Mouse (Mus musculus): ENCODE results near the gene Reep6. TPM values are rescaled to one million over a fixed set of nuclear protein-coding genes. Genes with fewer than 3 reads are reported as not detected.

The Reep6 gene
- total RNA-seq, 2 experiments from 2014 or later, result 38.4 to 61.8 TPM

GRCm38 (mm10) chr10:80355431-80355830 lies 25.7 kb downstream of the Reep6 start:
- DNase-seq, result no peak

- DNase-seq, result no peak
Observed at GRCm38 (mm10) chr10:80356001-80356682, 26.4 kb downstream of the Reep6 start, which contains the start of gene Plk5. Plk5 (plus strand) TSS chr10:80356459.

- DNase-seq, result no peak
Observed at GRCm38 (mm10) chr10:80356737-80357136, 27.0 kb downstream of the Reep6 start.

GRCm38 (mm10) chr10:80357336-80357735 lies 27.6 kb downstream of the Reep6 start:
- DNase-seq, result no peak

- peak; percentile 61 for DNase-seq
Observed at GRCm38 (mm10) chr10:80357994-80358639, 28.4 kb downstream of the Reep6 start.

GRCm38 (mm10) chr10:80363734-80364133 lies 34.0 kb downstream of the Reep6 start:
- no peak for DNase-seq

- DNase-seq, result no peak
Observed at GRCm38 (mm10) chr10:80365736-80366135, 36.0 kb downstream of the Reep6 start.

GRCm38 (mm10) chr10:80367954-80368353 lies 38.2 kb downstream of the Reep6 start:
- DNase-seq, result no peak

- no peak for DNase-seq
Observed at GRCm38 (mm10) chr10:80368392-80368791, 38.6 kb downstream of the Reep6 start.

- DNase-seq, result no peak
Observed at GRCm38 (mm10) chr10:80369995-80370747, 40.4 kb downstream of the Reep6 start.

GRCm38 (mm10) chr10:80371411-80371966 lies 41.7 kb downstream of the Reep6 start:
- peak; percentile 58 for DNase-seq

- no peak for DNase-seq
Observed at GRCm38 (mm10) chr10:80371983-80372382, 42.2 kb downstream of the Reep6 start.

GRCm38 (mm10) chr10:80372706-80373105 lies 43.0 kb downstream of the Reep6 start:
- DNase-seq, result no peak

GRCm38 (mm10) chr10:80374063-80374462 lies 44.3 kb downstream of the Reep6 start:
- DNase-seq, result peak; percentile 87

GRCm38 (mm10) chr10:80376160-80376559 lies 46.4 kb downstream of the Reep6 start:
- DNase-seq, result peak; percentile 94

- peak; percentile 58 for DNase-seq
Observed at GRCm38 (mm10) chr10:80377716-80378115, 48.0 kb downstream of the Reep6 start.

GRCm38 (mm10) chr10:80382641-80383365 lies 53.0 kb downstream of the Reep6 start:
- DNase-seq, result peak; percentile 47

GRCm38 (mm10) chr10:80383431-80383830 lies 53.7 kb downstream of the Reep6 start:
- DNase-seq, result peak; percentile 39

GRCm38 (mm10) chr10:80384115-80384639 lies 54.4 kb downstream of the Reep6 start:
- DNase-seq, result no peak

GRCm38 (mm10) chr10:80384709-80385108 lies 55.0 kb downstream of the Reep6 start:
- no peak for DNase-seq

GRCm38 (mm10) chr10:80385310-80385709 lies 55.6 kb downstream of the Reep6 start:
- peak; percentile 63 for DNase-seq
